Mouse (Mus musculus): ENCODE data around the gene Ifnar2. TPM values are rescaled to one million over a fixed set of nuclear protein-coding genes. Genes with fewer than 3 reads are reported as not detected.

The Ifnar2 gene
- polyA plus RNA-seq, 1 experiment, result 16.2 TPM

- WGBS, result 71% methylated on average over 10 of the region's 10 CpGs
- no peak for DNase-seq (ENCODE audit: low read depth, low spot score)
Measured at GRCm38 (mm10) chr16:91356760-91357525, 15.6 kb upstream of the Ifnar2 start.

- no peak for DNase-seq (ENCODE audit: low read depth, low spot score)
- WGBS, result 30% methylated on average over 10 of the region's 10 CpGs
Measured at GRCm38 (mm10) chr16:91357526-91357900, 15.1 kb upstream of the Ifnar2 start.

DNA sequence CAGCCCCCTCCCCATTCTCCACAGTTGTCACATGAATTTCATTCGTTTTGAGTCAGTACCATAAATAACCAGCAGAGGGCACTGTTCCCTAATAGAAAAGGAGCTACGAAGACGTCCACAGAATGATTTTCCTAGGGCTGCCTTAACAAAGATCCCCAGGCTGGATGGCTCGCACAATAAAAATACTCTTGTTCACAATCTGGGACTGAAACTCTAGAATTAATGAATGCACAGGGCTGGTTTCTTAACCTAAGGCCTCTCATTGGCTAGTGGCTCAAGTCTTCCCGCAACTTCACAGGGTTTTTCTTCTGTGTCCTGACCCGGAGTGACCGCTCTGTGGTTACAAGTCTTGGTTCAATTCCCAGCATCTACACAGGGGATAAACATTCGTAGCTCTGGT is 14.0 kb upstream of the Ifnar2 start:
- DNase-seq (ENCODE audit: low read depth, low spot score), result no peak

DNA sequence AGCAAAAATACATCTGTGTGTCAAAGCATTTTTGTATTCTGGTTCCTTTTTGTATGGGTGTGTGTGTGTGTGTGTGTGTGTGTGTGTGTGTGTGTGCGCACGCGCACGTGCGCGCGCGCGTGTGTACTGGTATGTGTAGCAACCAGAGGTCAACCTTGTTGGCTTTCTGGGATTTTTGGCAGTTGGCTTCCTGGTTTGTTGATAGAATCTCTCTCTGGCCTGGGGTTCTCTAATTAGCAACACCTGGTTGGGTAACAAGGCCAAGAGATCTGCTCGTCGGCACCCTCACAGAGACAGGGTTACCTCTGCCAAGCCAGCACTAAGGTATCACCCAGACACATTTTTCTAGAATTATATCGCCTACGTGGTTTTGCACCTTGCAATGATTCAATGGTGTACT is 13.1 kb upstream of the Ifnar2 start:
- WGBS, result 87% methylated on average over 13 of the region's 13 CpGs
- no peak for DNase-seq (ENCODE audit: low read depth, low spot score)

More for the DNA sequence above, 14.0 kb upstream of the Ifnar2 start:
- WGBS, result 35% methylated on average over 8 of the region's 8 CpGs

DNA sequence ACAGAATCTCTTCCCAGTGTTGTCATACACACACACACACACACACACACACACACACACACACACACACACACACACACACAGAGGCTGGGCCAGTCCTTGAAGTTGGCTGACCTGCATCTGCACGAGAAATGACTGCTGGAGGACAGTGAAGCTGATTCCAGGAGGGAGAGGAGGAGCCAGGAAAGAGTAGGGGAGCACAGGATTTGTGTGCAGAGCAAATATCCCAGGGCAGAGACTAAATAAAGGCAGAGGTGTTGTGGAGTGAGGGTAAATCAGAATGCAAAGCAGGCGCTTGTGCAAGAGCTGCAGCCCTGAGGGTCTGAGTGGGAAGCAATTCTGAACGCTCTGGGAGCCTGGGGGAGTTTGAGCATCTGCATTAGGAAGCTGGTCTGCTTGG is 12.4 kb upstream of the Ifnar2 start:
- DNase-seq (ENCODE audit: low read depth, low spot score), result no peak
- WGBS, result 63% methylated on average over 3 of the region's 3 CpGs

GRCm38 (mm10) chr16:91362006-91362405 is 10.6 kb upstream of the Ifnar2 start:
- WGBS, result 77% methylated on average over 2 of the region's 2 CpGs
- DNase-seq (ENCODE audit: low read depth, low spot score), result no peak

DNA sequence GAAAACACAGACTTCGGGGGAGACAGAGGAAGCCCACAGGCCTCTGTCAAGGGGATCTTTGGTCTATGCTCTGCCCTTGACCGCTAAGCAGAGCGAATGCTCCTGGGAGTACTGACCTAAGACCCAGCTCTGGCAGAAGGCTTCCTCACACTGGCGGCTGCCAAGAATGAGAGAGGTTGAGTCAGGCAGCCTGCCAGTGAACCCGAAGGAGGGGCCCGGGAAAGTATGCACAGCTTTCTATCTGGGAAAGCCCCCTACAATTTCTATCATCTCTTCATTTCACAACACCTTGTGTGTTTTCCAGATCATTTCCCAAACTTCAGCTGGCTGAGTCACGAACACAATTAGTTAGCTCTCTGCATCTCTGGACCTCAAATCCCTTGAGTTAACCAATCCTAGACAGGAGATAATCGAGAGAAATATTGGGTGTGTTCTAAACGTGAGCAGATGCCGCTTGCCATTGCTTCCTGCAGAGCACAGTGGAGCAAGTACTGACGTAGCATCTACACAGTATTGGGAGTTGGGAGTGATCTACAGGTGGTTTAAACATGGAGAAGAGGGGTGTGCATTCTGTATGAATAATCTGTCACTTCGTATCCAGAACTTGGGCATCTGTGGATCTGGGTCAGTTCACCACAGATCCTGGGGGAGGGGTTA is 9.8 kb upstream of the Ifnar2 start:
- DNase-seq (ENCODE audit: low read depth, low spot score), result no peak
- WGBS, result 46% methylated on average over 12 of the region's 12 CpGs

GRCm38 (mm10) chr16:91363483-91363882 is 9.1 kb upstream of the Ifnar2 start:
- DNase-seq (ENCODE audit: low read depth, low spot score), result no peak
- WGBS, result 20% methylated on average over 3 of the region's 3 CpGs

- DNase-seq (ENCODE audit: low read depth, low spot score), result no peak
Measured at GRCm38 (mm10) chr16:91366567-91366966, 6.0 kb upstream of the Ifnar2 start.

DNA sequence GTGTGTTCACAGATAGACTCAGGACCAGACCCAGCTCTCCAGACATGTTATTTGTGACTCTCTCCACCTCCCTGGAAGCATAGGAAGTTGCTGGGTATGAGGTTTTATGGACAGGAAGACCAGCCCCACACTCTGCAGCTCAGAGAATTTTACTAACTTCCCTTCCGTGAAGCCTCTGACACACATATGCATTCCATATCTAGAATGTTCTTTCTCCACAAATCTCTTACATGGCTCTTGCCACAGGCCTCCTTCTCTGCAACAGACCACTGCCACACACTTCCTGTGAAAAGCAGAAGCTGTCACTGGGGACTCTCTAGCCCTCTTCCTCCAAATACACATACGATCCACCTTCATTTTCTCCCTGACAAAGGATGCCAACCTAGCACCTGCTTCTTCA is 5.5 kb upstream of the Ifnar2 start:
- no peak for DNase-seq (ENCODE audit: low read depth, low spot score)
- WGBS, result 71% methylated on average over 2 of the region's 2 CpGs

DNA sequence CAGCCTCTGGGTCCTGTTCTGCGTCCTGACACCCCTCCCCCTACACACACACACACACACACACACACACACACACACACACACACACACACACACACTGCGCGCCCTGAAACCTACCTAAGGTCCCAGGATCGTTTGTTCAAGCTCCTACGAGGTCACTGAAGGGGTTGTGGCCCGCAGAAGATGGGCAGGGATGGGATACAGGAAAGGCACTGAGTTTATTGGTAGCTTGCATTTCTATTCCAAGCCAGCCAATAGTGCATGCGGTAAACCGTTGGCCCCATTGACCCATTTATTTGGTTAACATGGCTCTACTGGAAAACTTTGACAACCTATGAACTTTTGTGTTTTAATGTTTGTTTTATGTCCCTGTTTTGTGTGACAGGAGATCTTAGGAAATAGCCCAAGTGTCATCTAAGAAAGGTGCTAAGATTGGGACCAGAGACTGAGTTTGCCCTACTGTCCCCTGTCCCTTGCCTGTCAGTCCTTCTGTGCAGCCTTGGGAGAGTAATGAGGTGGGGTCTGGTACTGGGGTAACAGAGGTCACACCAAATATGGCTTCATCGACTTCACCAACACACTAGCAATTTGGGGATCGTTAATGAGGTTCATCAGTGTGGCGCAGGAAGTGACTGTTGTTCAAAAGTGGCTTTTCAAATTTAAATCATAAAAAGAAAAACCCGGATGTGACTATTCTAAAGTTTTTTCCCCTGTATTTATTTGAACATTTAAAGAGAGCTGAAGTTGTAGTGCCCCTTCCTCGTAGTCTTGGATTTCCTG is 1.1 kb downstream of the Ifnar2 start:
- 29% methylated on average over 13 of the region's 13 CpGs for WGBS
- no peak for DNase-seq (ENCODE audit: low read depth, low spot score)

DNA sequence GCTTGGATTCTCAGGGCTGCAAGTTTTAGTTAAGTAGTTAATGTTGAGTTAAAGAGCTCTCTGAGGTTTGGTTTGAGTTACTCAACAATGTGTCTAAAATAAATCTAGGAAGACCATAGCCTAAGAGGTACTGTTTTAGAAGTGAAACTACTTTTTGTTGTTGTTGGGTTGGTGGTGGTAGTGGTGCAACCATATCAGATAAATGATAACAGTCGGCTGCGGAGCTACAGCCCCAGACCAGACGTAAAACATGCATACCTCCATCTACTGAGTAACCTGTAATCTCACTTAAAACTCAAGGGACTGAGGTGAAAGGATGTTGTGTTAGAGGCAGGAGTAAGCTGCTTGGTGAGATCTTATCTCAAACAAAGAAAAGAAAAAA is 1.7 kb downstream of the Ifnar2 start:
- no peak for DNase-seq (ENCODE audit: low read depth, low spot score)
- 84% methylated on average over 3 of the region's 3 CpGs for WGBS

GRCm38 (mm10) chr16:91376701-91377100 is 4.1 kb downstream of the Ifnar2 start:
- DNase-seq (ENCODE audit: low read depth, low spot score), result no peak
- WGBS, result 85% methylated on average over 10 of the region's 10 CpGs

- DNase-seq (ENCODE audit: low read depth, low spot score), result no peak
- WGBS, result 42% methylated on average over 17 of the region's 17 CpGs
Measured at GRCm38 (mm10) chr16:91378431-91378986, 5.9 kb downstream of the Ifnar2 start.

GRCm38 (mm10) chr16:91378991-91379390 is 6.4 kb downstream of the Ifnar2 start:
- DNase-seq (ENCODE audit: low read depth, low spot score), result no peak
- WGBS, result 31% methylated on average over 9 of the region's 9 CpGs

DNA sequence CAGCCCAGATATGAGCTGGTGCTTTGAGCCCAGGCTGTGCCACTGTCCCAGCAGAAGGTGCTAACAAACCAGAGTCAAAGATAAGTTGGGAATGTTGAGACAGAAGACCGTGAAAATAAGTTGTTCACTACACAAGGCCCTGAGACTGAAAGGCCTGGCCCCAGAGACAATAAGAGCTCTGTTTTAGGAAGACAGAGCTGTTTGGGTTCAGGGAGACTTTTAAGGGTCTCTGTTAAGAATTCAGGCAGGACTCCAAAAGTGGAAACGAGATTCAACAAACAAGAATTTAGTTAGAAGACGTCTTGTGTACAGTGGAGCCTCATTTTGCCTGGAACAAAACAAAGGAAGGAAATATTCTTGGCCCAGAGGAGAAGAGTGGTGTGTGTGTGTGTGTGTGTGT is 6.8 kb downstream of the Ifnar2 start:
- DNase-seq (ENCODE audit: low read depth, low spot score), result no peak
- 67% methylated on average over 3 of the region's 3 CpGs for WGBS

GRCm38 (mm10) chr16:91380151-91380550 is 7.6 kb downstream of the Ifnar2 start:
- no peak for DNase-seq (ENCODE audit: low read depth, low spot score)
- WGBS, result 41% methylated on average over 5 of the region's 5 CpGs

DNA sequence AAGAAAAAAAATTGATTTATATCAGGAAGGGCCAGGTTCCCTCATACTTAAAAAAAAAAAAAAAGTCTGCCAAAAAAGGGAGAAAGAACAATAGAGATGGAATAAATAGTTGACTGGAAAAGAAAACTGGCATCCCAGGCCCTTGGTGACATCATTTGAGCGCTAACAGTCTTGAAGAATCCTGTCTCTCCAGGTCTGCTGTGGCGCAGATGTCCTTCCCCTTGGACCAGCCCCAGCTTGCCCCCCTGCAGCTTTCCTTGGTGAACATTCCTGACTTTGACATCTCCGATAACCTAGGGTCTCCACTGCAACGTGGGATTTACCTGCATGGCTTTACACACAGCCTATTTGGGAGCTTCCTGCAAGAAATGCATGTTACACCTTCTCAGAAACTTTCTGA is 9.0 kb downstream of the Ifnar2 start:
- DNase-seq (ENCODE audit: low read depth, low spot score), result no peak
- 83% methylated on average over 4 of the region's 4 CpGs for whole genome bisulfite sequencing

GRCm38 (mm10) chr16:91382261-91382790 is 9.7 kb downstream of the Ifnar2 start:
- 74% methylated on average over 9 of the region's 9 CpGs for WGBS
- DNase-seq (ENCODE audit: low read depth, low spot score), result no peak

DNA sequence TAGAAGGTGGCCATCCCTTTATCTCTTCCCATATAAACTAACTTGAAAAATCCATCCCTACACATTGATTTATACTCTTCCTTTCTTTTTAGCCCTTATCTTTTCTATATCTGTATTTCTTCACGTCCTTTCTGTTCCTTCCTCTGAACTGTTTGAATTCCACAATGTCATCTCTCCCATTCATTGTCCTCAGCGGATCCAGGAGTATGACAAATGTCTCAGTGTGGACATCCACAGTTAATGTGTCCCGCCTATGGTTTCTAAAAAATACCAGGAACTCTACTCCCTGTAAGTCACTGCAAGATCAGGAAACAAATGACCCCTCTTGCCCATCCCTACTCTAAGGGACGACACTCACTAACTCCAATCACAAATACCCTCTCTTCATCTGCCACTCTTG is 11.6 kb downstream of the Ifnar2 start:
- no peak for DNase-seq (ENCODE audit: low read depth, low spot score)
- WGBS, result 92% methylated on average over 4 of the region's 4 CpGs

Measured in large intestine, adult 2 months (tissue).